Mouse (Mus musculus): Measurements from ENCODE around the gene Borcs6.

Borcs6 gene

DNA sequence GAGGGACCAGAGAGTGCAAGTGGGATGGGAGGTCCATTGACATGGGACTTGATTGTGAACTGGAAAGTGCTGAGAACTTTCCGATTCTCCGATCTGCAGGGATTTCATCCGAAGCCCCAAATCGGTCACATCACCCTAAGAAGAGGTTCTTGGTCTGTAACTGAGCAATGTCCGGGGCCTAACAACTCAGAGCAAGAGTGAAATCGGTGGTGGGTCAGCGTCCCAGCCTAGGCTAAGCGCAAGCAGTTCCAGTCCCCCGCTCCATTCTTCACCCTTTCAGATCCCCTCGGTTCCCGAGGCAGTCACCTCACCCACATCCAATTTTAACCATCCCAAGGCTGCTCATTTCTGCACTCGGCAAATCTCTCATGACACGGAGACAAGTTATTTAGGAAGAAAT lies 10.6 kb downstream of the Borcs6 start:
- in situ Hi-C loops (cut with MboI, MseI) = no loop called here

DNA sequence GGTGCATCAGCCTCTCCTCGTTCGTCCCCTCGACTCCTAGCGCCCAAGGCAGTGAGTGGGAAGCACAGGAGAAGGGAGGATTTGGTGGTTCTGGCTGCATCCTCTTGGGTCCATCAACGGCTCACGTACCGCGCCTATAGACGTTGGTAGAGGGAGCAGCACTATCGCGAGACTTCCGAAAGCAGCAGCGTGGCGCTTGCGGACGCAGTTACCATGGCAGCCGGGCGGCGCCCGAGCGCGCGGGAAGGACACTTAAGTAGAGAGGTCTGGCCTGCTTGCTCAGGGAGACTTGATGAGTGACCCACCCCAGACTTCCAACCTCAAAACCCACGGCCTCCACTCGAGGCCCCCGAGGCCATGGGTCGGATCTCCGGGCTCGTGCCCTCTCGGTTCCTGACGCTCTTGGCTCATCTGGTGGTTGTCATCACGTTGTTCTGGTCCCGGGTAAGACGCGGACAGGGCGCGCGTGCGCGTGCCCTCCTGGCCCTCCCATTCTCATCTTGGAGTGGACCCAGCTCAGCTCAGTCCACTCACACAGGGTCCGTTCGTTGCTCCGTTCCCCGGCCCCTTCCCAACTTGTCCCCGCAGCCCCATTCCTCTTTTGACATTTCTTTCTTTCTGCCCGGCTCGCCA lies 11.2 kb downstream of the Borcs6 start, which contains the start of gene Tmem107:
Tmem107 (plus strand) TSS at position 217 of the 633 bp plus-strand sequence.
- in situ Hi-C loops (cut with MboI, MseI) = no loop called here

DNA sequence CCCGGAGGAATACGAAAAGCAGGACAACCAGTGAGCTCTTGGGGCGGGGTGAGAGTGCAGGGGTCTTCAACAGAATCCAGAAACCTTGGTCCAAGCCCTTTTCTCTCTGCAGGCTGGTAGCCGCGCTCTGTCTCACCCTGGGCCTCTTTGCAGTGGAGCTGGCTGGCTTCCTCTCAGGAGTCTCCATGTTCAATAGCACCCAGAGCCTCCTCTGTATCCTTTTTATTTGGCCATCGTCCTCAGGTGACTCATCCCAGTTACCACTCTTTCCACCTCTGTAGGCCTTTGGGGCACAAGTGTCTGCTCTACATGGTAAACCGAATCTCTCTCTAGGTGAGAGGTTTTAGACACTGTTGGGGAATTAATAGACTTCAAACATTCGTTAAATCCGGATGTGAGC lies 11.7 kb downstream of the Borcs6 start:
- in situ Hi-C loops (cut with MboI, MseI) = no loop called here

DNA sequence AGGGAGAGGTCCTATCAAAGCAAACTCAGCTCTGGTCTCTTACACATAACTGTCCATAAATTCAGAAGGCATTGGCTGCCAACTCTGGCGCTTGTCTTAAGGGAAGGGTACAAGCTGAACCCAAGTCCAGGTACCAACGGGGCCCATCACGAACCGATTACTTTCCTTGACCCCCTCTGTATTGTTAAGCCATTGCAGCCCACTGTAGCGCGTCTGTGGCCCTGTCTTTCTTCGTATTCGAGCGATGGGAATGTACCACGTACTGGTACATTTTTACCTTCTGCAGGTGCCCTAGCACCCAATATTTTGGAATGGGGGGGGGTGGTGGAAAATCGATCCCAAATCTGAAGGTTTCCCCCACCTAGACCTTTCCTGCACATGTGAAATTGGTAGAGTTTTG lies 12.7 kb downstream of the Borcs6 start:
- in situ Hi-C loops (cut with MboI, MseI) = no loop called here

DNA sequence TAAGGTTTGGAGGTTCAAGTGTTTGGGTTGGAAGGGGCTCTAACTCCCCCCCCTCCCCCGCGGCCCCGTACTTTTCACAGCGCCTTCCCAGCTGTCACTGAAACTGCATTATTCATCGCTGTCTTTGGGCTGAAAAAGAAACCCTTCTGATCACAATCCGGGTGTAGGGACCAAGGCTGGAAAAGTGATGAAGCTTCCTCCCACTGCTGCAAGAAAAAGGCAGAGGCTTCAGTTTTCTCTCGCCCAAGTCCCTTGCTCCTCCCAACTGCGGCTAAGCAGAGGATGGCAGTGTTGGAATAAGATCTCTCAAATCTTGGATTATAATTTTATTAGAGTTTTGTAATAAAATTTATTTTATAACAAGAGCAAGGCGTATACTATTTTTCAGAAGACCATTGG lies 13.1 kb downstream of the Borcs6 start:
- in situ Hi-C loops (cut with MboI, MseI) = no loop called here

DNA sequence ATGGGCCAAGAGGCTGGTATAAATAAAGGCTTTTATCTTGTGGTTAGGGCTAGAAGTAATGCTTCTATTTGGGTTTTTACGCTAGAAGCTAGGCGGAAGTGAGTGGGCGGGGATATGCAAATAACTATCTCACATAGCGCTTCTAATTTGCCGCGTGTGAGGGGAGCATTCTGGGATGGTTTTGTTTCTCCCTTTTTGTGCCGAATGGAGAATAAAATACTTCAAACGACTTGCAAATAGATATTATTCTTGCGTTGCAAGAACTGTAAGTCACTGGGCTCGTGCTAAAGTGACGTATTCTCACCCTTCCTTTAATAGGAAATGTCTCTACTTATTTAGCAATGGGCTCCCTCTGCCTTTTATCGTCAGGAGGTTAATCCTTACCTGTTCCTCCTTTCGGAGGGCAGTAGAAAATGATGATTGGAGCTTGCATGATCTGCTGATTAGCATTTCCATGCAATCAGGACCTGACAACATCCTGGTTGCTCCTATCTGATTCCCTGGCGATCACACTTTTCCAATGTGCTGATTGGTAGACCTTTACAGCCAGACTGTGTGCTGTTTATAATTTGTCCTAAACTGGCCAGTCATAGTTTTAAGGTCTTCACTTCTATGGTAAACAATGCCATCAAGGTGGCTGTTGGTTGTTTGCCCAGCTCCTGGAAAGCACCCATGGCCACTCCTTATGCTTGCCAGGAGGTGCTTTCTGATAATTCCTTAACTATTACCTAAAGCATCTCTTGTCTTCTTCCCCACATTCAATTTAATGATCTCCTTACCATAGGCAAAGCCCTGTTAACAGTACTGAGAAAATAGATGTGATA lies 13.8 kb downstream of the Borcs6 start:
- in situ Hi-C loops (cut with MboI, MseI) = no loop called here

DNA sequence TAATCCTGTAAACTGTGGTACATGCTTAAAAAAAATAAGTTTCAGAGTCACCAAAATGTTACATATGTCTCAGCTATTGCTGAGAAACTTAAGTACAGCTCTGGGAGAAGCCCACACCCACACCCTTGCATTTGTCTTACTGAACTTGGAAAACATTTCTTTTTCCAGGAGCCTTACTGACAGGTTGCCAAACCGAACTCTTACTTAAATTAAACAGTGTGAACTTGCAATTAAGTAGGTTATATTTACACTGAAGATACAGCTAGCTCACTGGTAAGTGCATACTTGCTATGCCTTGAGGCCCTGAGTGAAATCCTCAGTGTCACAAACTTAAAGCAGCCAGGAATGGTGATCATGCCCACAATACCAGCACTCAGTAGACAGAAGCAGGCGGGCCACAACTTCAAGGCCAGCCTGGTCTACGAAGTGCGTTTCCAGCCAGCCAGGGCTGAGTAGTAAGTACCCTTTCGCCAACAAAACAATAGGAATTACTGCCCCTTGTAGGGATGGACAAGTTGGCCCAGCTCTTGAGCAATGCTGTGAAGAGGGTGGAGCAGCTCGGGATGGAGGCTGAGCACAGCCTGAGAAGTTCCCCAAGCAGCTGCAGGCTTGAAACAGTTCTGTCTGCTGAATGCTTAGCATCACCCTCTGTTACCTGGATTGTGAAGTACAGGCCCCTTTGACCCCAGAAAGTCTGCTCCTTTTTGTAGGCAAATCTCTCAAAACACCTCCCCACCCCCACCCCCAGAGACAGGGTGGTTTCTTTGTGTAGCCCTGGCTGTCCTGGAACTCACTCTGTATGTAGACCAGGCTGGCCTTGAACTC lies 14.6 kb downstream of the Borcs6 start:
- in situ Hi-C loops (cut with MboI, MseI) = no loop called here

DNA sequence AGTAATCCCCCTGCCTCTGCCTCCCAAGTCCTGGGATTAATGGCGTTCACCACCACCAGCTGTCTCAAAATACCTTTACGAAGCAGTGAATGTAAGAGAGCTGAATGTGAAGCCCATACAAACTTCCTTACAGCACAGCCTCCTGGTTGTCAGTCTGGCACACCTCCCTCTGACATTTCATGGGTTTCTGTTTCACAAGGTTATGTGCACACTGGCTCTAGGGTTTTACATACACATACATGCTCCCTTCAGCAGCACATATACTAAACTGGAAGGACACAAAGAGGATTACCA lies 15.2 kb downstream of the Borcs6 start:
- in situ Hi-C loops (cut with MboI, MseI) = no loop called here

DNA sequence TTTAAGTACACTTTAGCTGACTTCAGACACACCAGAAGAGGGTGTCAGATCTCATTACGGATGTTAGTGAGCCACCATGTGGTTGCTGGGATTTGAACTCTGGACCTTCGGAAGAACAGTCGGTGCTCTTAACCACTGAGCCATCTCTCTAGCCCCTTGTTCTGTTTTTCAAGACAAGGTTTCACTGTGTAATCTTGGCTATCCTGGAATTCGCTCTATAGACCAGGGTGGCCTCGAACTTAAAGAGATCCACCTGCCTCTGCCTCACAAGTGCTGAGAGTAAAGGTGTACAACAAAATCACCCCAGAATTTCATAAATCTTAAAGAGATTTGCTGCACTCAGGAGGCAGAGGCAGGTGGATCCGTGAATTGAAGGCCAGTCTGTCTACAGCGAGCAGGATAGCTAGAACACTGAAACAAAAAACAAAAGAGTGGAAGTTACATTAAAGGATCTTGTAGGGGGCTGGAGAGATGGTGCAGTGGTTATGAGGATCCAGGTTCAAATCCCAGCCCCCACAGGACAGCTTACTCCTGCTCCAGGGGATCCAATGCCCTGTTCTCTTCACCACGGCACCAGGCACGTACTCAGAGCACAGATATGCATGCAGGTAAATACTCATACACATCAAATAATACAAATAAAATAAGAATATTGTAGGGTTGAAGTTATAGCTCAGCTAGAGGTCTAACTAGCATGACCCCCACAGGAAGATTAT lies 16.4 kb downstream of the Borcs6 start:
- in situ Hi-C loops (cut with MboI, MseI) = no loop called here

DNA sequence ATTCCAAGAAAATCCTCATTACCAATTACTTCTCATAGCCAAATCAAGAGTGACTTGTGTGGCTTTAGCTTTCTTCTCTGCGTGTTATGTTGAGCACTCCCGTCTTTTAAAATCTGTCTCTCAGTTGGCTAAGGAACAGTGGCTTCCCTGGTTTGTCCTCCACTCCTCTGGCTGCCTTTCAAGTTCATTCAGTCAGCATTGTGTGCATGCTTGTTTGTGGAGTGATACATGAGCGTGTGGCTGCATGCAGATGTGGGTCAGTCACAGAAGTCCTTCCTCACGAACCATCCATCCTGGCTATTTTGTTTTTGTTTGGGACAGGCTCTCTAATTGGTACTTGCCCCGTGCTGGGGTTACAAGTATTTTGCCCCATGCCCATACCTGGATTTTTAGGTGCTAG lies 17.1 kb downstream of the Borcs6 start:
- in situ Hi-C loops (cut with MboI, MseI) = no loop called here

DNA sequence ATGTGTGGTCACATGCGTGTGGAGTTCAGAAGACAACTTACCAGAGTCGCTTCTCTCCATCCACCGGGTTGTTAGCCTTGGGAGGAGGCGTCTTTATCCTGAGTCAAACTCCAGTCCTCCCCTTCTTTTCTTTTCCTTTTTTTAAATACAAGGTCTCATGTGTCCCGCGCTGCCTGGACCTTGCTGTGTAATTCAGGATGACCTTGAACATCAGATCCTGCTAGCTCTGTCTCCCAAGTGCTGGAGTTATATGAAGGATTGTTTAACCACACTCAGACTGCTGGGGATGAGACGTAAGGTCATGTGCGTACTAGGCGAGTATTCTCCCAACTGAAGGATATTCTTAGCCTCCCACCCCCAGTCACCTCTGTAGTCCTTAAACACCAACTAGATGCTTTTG lies 17.8 kb downstream of the Borcs6 start:
- in situ Hi-C loops (cut with MboI, MseI) = no loop called here

DNA sequence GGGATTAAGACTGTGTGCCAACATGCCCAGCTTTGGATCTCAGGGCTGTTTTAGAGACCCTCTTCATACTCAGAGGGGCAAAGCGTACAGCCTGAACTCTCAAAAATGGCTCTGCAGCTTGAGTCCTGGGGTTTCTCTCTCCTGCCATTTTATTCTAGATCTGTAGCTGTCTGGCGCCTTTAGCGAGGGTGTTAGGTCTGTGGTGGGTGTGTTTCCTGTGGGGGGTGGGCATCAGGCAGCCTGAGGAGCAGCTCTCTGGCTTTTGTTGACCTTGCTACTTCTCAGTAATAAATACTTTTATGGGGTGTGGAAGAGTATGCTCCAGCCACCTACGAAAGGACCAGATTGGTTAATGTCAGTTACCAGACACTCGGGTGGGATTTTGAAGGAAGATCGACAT lies 18.5 kb downstream of the Borcs6 start:
- in situ Hi-C loops (cut with MboI, MseI) = no loop called here

DNA sequence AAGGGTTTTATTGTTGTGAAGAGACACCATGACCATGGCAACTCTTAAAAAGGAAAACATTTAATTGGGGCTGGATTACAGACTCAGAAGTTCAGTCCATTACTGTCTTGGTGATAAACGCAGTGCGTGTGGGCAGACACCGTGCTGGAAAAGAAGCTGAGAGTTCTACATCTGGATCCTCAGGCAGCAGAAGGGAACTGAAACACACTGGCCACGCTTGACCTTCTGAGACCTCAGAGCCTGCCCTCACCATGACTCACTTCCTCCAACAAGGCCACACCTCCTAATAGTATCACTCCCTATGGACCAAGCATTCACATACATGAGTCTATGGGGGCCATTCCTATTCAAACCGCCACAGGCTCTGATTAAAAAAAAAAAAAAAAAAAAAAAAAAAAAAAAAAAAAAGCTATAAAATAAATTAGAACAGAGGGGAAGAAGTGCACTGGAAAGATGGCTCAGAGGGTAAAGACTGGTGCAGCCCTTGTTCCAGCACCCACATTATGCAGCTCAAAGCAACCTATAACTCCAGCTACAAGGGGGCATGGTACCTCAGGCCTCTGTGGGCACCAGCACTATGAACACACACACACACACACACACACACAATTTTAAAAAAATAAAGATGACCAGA lies 19.4 kb downstream of the Borcs6 start:
- in situ Hi-C loops (cut with MboI, MseI) = no loop called here

DNA sequence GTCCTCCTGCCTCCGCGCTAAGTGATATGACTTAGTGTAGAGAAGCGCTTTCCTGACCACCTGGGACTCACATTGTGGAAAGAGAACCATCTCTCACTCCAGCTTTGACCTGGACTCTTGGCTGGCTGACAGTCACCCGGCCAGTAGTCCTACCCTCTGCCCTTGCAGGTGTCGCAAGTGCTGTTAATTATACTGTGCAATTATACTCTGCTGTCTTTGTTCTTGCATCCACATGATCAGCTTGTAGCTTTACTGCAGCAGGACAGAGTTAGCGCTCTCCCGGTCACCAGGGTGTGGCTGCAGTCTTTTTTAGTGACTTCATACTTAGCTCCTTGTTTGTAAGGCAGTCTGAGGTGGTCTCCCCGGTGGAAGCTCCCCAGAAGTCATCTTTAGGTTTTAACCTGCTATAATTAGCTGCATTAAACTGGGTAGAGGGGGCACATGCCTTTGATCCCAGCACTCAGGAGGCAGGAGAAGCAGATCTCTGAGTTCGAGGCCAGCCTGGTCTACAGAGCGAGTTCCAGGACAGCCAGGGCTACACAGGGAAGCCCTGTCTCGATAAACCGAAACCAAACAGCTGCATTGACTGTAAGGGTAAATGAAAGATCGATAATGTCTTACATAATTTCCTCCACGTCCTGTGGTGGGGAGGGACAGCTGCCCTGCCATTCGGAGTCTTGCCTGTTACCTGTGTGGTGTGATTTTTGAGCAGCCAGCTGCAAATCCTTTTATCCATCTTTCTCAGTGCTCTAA lies 20.8 kb downstream of the Borcs6 start:
- in situ Hi-C loops (cut with MboI, MseI) = no loop called here

DNA sequence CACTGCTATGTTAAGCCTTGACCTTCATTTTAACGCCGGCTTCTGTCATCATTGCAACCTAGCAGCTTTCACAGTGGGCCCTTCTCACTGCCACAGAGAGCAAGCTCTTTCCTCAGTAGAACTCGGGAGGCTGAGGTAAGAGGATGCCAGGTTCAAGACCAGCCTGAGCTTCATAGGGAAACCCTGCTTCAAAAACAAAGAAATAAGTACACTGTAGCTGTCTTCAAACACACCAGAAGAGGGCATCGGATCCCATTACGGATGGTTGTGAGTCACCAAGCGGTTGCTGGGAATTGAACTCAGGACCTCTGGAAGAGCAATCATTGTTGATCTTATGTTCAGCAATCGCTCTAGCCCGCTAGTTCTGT lies 21.3 kb downstream of the Borcs6 start:
- in situ Hi-C loops (cut with MboI, MseI) = no loop called here

DNA sequence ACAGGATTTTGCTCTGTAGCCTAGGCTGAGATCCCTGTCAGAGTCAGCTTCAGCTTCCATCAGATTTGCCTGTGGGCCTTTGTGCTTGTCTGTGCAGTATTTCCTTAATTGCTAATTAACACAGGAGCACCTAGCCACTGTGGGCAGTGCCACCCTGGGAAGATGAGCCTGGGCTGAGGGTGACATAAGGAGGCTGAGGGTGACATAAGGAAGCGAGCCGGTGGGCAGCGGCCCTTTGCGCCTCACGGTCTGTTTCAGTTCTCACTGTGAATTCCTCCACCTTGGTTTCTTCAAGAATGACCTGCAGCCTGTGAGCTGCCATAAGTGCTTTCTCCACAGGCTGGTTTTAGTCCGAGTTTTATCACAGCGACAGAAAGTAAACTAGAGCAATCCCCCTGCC lies 22.1 kb downstream of the Borcs6 start:
- in situ Hi-C loops (cut with MboI, MseI) = no loop called here

DNA sequence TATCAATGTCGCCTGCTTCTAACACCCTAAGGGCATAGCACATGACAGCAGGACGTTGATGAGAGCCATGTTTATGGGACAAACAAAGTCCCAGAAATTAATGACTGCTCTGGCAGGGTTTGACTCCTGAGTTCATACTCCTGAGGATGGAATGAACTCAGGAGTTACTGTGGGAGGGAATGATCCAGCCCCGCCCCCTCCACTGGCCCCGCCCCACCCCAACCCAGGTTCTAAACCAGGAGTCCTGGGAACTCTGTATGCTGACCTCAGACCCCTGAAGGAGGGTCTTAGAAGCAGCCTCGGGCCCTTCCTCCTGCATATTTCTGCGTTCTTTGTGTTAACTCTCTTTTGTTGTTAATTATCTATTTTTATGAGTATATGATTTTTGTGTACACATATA lies 26.1 kb downstream of the Borcs6 start:
- in situ Hi-C loops (cut with MboI, MseI) = no loop called here

DNA sequence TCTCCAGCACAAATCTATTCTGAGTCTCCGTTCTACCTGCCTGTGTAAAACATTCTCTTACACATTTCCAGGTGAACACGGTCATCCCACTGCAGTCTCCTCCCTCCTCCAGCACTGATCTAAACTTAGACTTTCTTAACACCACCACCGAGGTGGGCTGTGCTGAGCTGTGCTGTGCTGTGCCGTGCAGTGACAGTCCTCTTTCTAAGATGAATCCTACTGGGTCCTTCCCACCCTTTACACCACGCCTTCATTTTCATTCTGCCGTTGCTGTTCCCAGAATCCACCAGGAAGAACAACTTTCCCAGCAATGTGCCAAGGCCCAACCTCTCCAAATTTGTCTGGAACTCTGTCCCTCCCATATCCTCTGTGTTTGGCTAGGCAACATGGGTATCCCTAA lies 26.9 kb downstream of the Borcs6 start:
- in situ Hi-C loops (cut with MboI, MseI) = no loop called here

DNA sequence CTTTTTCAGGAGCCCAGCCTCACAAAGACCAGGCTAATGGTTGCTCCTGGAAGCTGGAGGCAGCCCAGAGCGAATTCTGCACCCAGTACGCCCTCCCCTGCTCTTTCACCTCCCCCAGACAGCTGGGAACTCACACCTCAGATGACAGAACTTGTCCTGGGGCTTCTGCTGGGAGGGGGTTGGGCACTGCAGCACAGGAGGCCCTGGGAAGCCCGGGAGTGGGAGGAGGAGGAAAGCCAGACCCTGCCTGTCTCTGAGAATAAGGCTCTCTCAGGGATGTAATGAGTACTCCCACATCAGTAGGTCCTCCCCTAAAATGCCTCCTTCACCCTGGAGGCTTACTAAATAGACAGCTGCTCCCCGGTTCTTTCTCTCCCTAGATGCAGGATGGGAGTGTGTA lies 27.6 kb downstream of the Borcs6 start:
- in situ Hi-C loops (cut with MboI, MseI) = no loop called here

DNA sequence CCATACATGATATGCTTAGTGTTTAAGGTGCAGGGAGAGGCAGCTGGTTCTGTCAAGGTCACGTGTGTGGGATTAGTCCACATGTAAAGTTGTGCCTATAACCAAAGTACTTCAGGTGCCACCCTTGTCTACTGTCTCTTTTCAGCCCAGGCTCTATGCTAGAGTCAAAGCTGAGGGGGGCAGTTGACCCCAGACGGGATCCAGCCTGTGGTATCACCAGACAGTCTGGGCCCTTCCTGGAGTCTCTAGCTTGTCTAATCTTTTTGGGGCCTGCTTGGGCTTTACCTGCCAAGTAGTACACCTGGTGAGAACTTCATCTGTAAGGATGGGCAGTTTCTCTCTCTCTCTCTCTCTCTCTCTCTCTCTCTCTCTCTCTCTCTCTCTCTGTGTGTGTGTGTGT lies 28.1 kb downstream of the Borcs6 start:
- in situ Hi-C loops (cut with MboI, MseI) = no loop called here
